Mouse (Mus musculus): ENCODE data around the gene Pmpca.

DNA sequence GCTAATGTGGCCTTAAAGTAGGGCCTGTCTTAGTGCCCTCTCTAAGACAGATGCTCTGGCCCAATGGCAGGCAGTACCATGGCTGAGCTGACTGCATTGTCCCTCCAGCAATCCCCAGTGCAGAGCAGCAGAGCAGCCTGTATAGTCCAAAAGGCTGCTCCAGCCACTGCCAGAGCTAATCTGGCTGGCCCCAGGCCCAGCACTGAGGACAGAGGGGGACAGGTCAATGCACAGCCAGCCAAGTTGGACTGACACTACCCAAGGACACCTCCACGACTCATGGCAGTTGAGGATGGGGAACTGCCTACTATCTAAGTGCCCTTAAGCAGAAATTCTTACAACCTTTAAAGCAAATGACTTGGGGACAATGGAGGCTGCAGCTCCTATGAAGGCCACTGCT, 20.6 kb upstream of the Pmpca start:
- TF ChIP-seq EP300 (IDR thresholded peaks at IDR 0.05; ENCODE audit: low read depth) (no peak), CTCF (IDR thresholded peaks at IDR 0.05; ENCODE audit: low read depth) (no peak)
